Mouse (Mus musculus): ENCODE measurements around the gene Hsf2.

DNA sequence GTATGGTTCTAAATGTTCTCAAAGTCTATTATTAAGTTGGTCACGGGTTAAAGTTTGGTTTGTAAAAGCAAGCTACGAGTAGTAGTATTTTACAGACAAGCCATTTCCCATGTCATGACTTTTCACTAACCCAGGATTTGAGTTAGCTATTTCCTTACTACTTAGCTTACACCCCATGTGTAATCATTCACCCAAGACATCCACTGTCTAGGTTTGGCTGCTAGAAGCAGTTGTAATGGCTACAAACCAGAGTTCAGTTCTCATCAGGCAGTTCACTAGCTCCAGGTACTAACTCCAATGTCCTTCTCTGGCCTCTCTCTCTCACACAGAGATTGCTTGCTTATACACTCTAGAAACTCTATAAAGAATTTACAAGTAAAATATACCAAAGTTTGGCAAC, 28.4 kb downstream of the Hsf2 start:
- TF ChIP-seq CTCF (IDR thresholded peaks at IDR 0.05; ENCODE audit: low read depth) (no peak), EP300 (IDR thresholded peaks at IDR 0.05; ENCODE audit: low read depth) (no peak)

Data from liver, postnatal 0 days (tissue).